Mouse (Mus musculus) lung, postnatal 36 days (tissue): ENCODE data around the gene Ndufb10.

Source experiments
- DNase-seq: peaks from one replicate; pipeline ENCODE4 v3.0.0; 2022; ENCODE audit warnings: mixed read lengths

Gene Ndufb10

GRCm38 (mm10) chr17:24705821-24706220 is 18.5 kb downstream of the Ndufb10 start:
- DNase-seq, result no peak

- DNase-seq, result no peak
Observed at GRCm38 (mm10) chr17:24701251-24701650, 23.0 kb downstream of the Ndufb10 start.

GRCm38 (mm10) chr17:24699473-24699872 is 24.8 kb downstream of the Ndufb10 start:
- DNase-seq, result no peak

GRCm38 (mm10) chr17:24698715-24699114 is 25.6 kb downstream of the Ndufb10 start:
- DNase-seq, result no peak

GRCm38 (mm10) chr17:24697985-24698384 is 26.3 kb downstream of the Ndufb10 start:
- no peak for DNase-seq

- peak; percentile 91 for DNase-seq
Observed at GRCm38 (mm10) chr17:24696011-24696697, 28.1 kb downstream of the Ndufb10 start, which contains the start of the genes Gfer and Noxo1. Gene Gfer (minus strand): TSS chr17:24696156. Gene Noxo1 (plus strand): TSS chr17:24696234.

- peak; percentile 10 for DNase-seq
Observed at GRCm38 (mm10) chr17:24695326-24696010, 28.8 kb downstream of the Ndufb10 start.

GRCm38 (mm10) chr17:24692385-24692784 is 31.9 kb downstream of the Ndufb10 start:
- DNase-seq, result no peak

- no peak for DNase-seq
Observed at GRCm38 (mm10) chr17:24689251-24690081, 34.8 kb downstream of the Ndufb10 start, which contains the start of gene Syngr3. Gene Syngr3 (minus strand): TSS chr17:24689955.

- no peak for DNase-seq
Observed at GRCm38 (mm10) chr17:24687599-24687998, 36.7 kb downstream of the Ndufb10 start.

- peak; percentile 84 for DNase-seq
Observed at GRCm38 (mm10) chr17:24687146-24687595, 37.1 kb downstream of the Ndufb10 start.

- DNase-seq, result peak; percentile 73
Observed at GRCm38 (mm10) chr17:24686514-24686913, 37.8 kb downstream of the Ndufb10 start.

GRCm38 (mm10) chr17:24677500-24678080 is 46.7 kb downstream of the Ndufb10 start:
- DNase-seq, result no peak

GRCm38 (mm10) chr17:24676877-24677276 is 47.4 kb downstream of the Ndufb10 start:
- DNase-seq, result no peak

- peak; percentile 90 for DNase-seq
Observed at GRCm38 (mm10) chr17:24676187-24676586, 48.1 kb downstream of the Ndufb10 start.

- DNase-seq, result no peak
Observed at GRCm38 (mm10) chr17:24674277-24674676, 50.0 kb downstream of the Ndufb10 start.

GRCm38 (mm10) chr17:24672141-24672540 is 52.1 kb downstream of the Ndufb10 start:
- DNase-seq, result peak; percentile 88
